Mouse (Mus musculus) liver, adult 2 months (tissue): ENCODE measurements around the gene Lrrc46.

Source experiments
- CTCF ChIP-seq: fragments of 200-500 bp; IDR thresholded peaks from 2 replicates; pipeline ENCODE4 v1.5.1; 2011; ENCODE audit warnings: low read depth, low read length, control low read depth
- POLR2A ChIP-seq: fragments of 200-500 bp; IDR thresholded peaks from 2 replicates; pipeline ENCODE4 v1.6.1; 2011; ENCODE audit warnings: low read length, control low read depth; ENCODE audit not compliant: insufficient read depth; ENCODE audit errors: extremely low read depth

DNA sequence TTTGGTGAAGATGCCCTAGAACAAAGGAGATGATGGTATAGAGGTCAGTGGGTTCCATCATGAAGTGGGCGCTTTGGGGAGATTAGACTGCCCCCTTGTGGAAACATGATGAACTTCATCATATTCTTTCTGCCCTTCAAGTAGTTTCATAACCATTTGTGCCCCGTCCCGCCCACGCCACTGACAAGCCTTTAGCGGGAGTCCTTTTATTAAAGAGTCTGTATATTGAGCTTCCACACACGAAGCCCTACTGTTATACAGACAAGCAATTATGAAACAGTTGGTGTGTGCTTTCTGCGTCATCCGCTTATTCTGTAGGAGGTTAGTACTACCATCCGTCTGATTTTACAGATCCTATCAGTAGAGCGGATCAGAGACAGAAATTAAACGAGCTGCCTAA is 41.8 kb upstream of the Lrrc46 start:
- no peak for TF ChIP-seq POLR2A
- TF ChIP-seq CTCF: peak; percentile 49
